Mouse (Mus musculus): Measurements from ENCODE around the gene Gadl1.

Gene Gadl1

DNA sequence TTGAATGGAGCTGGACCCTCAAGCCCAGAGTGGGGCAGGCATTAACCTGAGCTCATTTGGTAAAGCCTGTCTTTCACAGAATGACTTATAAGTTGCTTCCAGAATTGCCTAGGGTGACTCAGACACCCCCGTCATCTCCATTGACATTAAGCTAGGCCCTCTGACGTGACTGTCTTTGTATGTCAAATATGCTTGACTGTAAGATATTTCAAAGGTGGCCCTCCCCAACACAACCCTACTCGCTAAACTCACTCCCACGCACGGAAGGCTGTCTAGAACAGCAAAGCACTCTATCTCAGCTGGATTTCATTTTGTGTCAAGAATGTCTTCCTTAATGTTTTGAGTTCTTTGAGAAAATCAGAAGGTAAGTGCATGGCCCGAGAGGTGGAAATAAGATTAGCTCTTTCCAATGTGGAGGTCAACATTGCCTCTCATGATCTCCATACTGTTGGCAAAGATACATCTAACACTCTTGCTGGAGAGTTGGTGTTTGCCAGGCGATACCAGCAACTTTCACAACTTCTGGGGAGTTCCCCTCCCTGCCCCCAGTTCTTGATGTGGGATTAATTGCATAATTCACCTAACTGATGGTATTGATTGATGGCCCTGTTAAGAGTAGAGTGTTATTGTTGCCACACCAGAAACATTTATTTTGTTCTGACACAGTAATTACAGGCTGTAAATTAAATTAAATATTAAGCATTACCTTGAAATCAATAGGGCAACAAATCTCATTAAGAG is 182.0 kb downstream of the Gadl1 start:
- DNase-seq = no peak

DNA sequence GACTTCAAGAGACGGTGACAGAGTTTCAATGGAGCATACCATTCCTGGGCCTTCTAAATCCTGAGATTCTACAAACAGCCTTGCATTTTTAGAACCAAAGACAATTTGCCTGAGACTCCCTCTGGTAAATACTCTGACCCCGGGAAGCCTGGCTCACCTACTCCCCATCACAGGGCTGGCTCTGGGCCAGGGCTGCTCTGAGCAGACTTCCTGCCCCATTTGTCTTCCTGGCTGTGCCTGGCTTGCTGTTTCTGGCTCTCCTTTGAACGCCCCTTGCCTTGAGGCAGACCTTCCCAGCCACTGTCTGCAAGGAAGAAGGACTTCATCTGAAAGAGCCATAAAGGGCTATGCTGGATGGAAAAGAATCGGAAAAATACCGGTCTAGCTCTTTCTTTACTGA is 182.7 kb downstream of the Gadl1 start:
- DNase-seq = no peak

DNA sequence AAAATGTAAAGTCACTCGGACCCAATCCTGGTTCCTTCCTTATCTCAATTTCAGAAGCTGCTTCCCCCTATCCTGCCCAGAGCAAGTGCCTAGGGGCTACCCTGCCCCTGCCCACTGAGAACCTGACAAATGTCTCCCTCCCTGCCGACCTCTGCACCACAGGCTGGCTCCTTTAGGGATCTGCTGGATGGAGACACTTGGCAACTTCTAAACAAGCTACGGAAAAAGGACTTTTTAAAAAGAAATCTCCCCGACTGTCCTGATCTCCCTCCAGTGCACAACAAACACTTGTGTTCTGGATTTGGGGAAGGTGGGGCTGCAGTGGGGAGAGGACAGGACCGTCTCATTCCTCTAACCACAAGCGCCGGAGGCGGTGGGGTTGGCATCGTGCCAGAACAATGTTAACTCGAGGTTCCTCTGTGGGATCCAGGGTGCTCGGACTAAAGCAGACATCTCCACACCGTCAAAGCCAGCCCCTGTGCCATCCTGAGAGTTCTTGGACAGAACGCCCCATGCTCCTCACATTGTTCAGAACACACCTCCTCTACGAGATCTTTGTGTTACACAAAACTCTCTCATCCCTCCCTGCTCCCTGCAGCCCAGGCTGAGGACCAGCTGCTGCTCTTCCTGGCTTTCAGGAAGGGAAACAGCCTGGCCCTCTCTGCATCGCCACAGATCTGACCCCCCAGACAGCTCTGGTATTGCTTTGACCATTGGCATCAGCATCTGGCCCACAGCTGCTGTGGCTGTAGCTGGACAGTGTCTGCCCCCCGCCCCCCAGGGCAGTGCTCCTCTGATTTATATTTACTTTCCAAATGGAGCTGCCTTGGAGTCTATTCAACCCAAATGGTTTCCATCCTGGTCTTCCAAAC is 189.7 kb downstream of the Gadl1 start:
- peak; percentile 26 for DNase-seq

DNA sequence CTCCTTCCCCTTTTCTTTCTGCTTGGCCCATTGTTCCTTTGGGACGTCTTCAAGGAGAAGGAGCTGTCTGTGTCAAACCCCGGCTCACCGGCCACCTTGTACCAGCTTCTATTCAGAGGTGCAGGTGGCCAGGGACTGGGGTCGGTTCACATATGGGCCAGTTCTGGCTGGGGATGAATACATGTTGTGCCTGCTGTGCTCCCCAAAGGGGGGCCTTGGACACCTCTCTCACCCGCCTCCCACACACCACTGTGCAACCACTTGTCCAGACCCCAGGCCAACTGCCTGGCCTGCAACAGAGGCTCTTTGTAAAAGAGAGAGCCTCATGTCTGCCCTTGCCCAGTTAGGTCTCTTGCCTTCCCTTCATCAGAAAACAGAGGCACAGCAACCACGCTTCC is 190.3 kb downstream of the Gadl1 start:
- no peak for DNase-seq

DNA sequence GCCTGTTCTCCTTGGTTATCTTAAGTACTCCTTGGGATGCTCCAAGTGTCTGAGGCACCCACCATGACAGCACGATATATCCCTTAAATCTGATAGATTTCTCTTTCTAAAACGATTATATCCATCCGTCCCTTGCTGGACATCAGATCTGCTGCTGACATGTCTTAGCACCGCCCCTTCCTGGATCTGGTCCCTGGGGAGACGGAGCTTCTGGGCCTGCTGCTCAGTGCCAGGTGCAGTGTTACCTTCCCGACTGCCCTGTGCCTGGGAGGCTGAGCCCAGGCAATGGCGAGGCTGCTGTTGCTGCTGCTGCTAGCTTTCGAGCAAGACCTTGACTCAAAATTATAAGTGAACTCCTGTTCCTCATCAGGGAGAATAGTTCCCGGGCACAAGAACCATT is 190.8 kb downstream of the Gadl1 start:
- no peak for DNase-seq

DNA sequence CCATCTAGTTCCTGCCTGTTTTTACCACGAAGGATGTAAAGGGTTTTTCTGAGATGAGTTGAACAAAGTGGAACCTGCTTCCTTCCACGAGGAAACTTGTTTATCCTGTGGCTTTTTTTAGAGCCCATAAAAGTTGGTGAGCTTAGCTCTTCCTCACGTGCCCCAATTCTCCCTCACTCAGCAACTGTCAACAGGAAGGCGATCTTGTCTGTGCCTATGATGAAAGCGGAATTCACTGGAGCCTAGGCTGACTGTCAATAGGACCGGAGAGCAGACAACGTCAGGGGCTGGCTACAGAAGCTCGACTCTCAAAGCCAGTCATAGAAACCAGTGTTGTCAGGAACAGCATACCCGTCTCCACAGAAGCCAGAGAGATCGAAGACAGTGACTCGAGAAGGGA is 192.6 kb downstream of the Gadl1 start:
- DNase-seq = no peak

DNA sequence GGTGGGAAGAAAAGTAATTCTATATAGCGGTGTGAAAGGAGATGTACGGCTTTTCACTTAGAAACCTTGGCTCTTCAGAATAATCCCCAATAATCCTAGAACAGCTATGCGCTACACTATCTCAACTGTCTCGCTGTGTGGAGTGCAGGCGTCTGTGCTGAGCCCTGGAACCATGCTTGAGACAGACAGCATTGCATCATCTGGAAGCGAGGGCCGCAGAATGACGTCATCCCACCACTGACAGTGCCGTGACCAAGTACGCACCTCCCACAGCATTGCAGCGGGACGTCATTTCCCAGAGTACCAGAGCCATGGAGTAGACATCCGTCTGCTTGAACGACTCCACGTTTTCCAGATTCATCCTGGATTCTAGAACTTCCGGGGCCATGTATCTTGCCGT is 195.5 kb downstream of the Gadl1 start:
- DNase-seq = no peak

DNA sequence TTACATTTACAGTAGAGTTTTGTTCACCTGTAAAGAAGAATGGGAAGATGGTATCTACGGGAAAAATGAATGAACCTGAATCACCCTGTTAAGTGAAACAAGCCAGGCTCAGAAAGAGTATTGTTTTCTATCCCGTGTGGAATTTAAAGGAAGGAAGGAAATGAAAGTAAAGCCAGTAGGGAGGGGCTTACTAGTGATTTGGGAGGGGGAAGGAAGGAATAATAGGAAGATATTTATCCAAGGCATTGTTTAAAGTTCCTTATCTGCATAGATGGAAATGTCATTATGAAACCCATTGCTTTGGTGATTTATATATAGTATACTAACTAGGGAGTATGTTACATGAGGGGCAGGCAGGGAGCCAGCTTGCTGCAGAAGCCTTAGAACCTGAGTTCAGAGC is 199.5 kb downstream of the Gadl1 start:
- no peak for DNase-seq

DNA sequence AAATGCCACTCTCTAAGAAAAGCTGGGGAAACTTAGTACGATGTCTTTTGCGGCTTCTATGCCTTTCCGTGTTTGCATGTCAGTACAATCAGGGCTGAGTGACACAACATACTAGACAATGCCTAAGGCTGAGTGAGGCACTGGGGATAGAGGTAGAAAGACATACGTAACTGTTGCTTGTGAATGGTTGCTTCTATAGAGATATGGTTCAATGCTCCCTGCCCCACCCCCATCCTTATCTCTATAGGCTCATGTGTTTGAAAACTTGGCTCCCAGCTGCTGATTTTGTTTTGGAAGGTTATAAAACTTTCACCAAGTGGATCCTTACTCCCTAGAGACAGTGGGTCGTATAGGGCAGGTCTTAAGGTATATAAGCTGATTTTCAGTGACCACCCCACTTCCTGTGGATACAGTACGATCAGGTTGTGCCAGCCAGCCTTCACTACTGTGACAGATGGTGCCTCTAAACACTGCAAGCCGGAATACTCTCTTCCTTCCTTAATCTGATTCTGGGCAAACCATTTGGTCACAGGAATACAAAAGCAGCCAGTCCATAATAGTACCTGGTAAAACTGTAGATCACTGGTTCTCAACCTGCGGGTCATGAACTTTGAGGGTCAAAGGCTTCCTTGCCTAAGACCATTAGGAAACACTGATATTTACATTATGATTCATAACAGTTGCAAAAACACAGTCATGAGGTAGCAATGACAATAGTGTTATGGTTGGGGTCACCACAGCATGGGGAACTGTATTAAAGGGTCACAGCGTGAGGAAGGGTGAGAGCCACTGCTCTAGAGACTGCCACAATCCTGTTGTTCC is 202.1 kb downstream of the Gadl1 start:
- DNase-seq = no peak

DNA sequence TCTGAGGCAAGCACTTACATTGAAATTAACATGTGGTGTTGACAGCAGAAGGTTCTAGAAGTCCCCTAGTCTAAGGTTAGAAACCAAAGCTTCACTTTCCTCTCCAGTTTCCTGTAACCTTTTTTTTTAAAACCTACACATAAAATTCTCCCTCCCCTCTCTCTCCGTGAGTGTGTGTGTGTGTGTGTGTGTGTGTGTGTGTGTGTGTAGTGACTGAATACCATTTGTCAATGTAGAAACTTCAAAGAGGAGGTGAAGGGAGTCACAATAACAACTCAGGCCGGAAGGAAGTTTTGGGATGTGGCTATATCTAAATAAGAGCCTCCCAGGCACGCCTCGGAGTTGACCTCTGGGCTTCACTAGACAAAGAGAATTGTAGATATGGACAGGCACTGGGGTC is 205.1 kb downstream of the Gadl1 start:
- no peak for DNase-seq

DNA sequence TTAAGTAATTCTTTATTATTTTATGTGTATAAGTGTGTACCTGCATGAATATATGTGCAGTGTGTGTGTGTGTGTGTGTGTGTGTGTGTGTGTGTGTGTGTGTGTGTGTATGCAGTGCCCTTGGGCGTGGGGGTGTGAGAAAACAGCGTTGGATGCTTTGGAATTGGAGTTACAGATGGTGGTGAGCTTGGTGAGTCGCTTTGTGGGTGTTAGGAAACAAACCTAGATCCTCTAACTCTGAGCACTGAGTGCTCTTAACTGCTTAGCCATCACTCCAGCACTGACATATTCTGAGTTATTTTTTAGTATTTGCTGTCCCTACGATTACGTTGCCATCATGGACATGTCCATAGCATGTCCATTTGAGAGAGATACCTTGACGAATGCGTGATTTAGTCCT is 206.6 kb downstream of the Gadl1 start:
- no peak for DNase-seq

DNA sequence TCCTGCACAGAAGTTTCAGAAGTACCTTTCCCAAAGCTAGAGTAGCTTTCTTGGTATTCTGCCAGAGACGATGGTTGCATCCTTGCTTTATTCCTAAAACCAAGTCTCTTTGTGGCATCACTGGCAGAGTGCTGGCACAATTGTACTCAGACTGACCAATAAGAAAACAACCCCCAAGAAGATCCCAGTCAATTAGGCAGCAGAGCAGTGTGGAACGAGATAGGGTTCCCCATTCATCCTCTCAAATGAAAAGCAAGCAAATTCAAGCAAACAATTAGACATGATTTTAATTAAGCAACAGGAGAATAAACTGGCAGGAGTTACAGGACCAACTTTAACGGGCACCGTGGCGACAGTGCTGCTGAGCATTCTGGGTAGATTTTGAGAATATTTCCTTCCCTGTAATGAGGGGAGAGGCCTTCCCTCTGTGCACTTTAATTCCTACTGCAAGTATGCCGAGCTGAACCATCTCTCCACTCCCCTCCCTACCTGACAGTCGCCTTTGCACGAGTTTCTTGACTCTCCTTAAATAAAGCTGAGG is 209.1 kb downstream of the Gadl1 start:
- DNase-seq = peak; percentile 41

DNA sequence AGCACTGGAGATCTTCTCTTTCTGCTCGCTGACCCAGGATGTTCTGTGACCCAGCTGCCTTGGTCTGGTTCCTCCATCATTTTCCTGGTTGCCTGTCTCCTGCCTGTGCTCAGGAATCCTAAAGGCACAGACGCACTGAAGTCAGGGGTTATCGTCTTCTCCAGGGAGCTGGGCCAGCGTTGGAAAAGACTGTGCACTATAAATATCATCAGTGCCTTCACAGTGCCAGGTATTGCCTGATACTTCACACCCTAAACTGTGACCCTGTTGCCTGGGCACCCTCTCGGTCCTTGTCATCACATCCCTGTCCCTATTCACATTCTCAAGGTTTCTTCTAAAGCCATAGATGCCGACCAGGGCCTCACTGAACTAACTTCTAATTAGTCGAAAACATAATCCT is 210.7 kb downstream of the Gadl1 start:
- DNase-seq = no peak

DNA sequence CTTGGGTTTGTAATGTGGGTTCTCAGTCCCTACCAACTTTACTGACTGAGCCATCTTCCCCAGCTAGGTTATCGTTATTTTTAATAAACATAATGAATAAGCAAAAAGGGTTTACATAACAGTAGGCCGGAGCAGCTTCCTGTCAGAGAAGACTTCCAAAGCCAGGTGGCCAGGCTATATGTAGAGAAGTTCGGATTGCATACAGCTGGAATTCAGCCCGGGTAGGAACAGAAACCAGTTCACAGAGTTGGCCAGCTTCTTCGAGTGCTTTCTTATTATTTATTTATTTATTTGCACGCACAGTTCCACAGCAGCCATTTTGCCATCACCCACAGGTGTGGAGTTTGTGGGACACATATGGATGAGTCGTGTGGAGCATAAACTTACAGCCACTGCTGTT is 212.2 kb downstream of the Gadl1 start:
- DNase-seq = no peak

DNA sequence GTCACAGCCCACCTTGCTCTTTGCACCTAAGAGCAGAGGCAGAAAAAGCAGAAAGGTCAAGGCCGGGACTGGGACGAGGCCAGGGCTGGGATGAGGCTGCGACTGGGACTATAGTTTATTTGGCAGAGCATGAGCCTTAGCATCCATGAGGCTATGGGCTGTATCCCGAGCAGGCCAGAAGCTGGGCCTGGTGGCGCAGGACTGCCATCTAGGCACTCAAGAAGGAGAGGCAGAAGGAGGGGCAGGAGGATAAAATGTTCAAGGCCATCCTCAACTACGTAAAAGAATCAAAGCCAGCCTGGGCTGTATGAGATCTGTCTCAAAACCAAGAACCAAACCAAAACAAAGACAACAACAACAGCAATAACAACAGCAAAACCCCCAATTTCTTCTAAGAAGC is 213.3 kb downstream of the Gadl1 start:
- DNase-seq = no peak

DNA sequence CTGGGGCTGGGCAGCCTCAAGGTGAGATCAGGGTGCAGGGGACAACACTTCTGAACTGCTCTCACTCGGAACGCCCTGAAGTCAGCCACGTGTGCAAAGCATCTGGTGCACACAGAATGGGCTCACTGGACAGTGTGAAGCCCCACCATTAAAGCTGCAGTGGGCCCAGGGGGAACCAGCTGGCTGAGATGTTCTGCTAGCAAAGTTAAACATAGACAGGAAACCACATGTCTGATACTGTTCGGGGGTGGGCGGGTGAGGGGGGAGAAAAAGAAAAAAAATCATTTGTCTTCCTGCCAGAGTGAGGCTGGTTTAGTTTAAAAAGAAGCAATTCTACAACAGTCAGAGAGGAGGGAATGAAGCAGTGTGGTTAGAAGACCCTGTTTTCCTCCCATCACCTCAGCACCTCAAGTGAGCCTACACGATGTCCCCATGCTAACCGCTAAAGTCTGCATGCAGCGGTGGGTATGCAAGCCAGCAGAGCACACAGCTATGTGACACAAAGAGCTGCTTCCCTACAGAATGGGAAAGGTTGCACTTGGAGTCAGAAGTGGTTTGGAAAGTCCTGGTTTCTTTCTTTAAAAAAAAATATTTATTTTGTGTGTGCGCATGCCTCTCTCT is 213.8 kb downstream of the Gadl1 start:
- no peak for DNase-seq
